Mouse (Mus musculus) embryonic facial prominence, embryonic 12.5 days (tissue): ENCODE results near the gene N6amt1. TPM values are rescaled to one million over a fixed set of nuclear protein-coding genes. Genes with fewer than 3 reads are reported as not detected.
A peak's percentile ranks its signal among the peaks of the same experiment; 100 is the strongest.

Source experiments
- ATAC-seq: fragments of 200-750 bp; cut with Nextera tagmentation; 2 replicates; pipeline ENCODE4 v1.8.0; 2017; ENCODE audit not compliant: insufficient number of reproducible peaks, insufficient read depth, low FRiP score, low TSS enrichment
- H3K27ac ChIP-seq: fragments of 300-500 bp; sonication (generic); 2 replicates; pipeline ENCODE4 v1.5.1; 2016; ENCODE audit warnings: mild to moderate bottlenecking
- H3K27me3 ChIP-seq: fragments of 300-500 bp; sonication (generic); 2 replicates; pipeline ENCODE4 v1.6.1; 2016; ENCODE audit warnings: mild to moderate bottlenecking, moderate library complexity
- H3K36me3 ChIP-seq: fragments of 300-500 bp; sonication (generic); 2 replicates; pipeline ENCODE4 v1.6.1; 2016; ENCODE audit warnings: mild to moderate bottlenecking
- H3K4me1 ChIP-seq: fragments of 300-500 bp; sonication (generic); 2 replicates; pipeline ENCODE4 v1.6.1; 2016
- H3K4me2 ChIP-seq: fragments of 300-500 bp; sonication (generic); replicated peaks from 2 replicates; pipeline ENCODE4 v1.6.1; 2016; ENCODE audit warnings: mild to moderate bottlenecking, moderate library complexity
- H3K4me3 ChIP-seq: fragments of 300-500 bp; sonication (generic); 2 replicates; pipeline ENCODE4 v1.5.1; 2016; ENCODE audit warnings: mild to moderate bottlenecking
- H3K9ac ChIP-seq: fragments of 300-500 bp; sonication (generic); 2 replicates; pipeline ENCODE4 v1.6.1; 2016; ENCODE audit warnings: mild to moderate bottlenecking, moderate library complexity
- H3K9me3 ChIP-seq: fragments of 300-500 bp; sonication (generic); 2 replicates; pipeline ENCODE4 v1.6.1; 2016; ENCODE audit warnings: mild to moderate bottlenecking, moderate library complexity
- WGBS: fragments of 180-500 bp; shearing (Covaris S2); methylation state at CpG from one replicate; pipeline ENCODE4 v1.1.7; 2016; 5-methylcytosine and 5-hydroxymethylcytosine counted together
- polyA plus RNA-seq: library from polyadenylated mRNA; unstranded; fragments of >200 nt; fragmentation: Nextera tagmentation; extraction: Ambion mirVana; gene quantifications from 2 replicates; pipeline ENCODE4 v1.2.1, GENCODE M21; 2016

Gene N6amt1
- 22.1 and 22.7 TPM in 2 replicates for polyA plus RNA-seq

GRCm38 (mm10) chr16:87354075-87354583 lies at the start of gene N6amt1:
N6amt1 (plus strand) TSS chr16:87354185.
- H3K9ac ChIP-seq: peak within 1 kb of the TSS; percentile 74
- no peaks in the 10 kb centered on the region for H3K4me1 ChIP-seq
- under 1% methylated on average over 48 of the region's 48 CpGs for WGBS

DNA sequence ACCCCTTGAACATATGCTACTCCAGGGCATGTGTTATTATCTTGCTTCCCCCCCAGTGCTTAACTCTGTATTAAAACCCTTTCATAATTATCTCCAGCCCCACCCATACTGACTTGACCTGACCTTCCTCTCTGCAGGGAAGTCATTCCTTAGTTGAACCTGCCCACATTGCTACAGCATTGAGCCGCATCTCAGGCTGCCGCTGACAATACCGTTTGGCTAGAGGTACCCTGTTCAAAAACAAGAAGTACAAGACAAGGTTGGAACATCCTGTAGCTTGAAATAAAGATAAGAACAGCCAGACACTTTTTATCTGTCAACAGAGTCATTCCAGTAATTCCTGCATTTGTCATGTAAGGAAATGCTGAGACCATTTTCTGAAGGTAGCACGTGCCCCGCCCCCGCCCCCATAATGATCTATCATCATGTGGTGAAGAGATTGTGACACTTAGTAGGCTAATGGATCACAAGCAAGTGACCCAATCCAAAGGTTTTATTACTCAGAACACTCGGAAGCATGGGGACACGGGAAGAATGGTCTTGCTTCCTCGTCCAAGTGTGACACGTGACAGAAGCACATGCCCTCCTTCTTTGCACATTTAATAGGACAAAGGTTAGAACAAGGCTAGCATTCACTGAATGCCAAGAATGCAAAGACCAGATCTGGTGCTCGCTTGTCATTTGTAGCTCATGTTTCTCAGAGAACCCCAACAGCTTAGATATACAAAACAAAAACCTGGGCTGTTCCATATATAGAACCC lies 48.6 kb upstream of the N6amt1 start:
- ATAC-seq: no peak
- Histone ChIP-seq H3K9me3 (no peaks in the 10 kb centered on the region), H3K9ac (no peak overlapping the region), H3K36me3 (no peaks in the 10 kb centered on the region), H3K27me3 (no peaks in the 10 kb centered on the region), H3K4me2 (no peak overlapping the region), H3K4me1 (no peaks in the 10 kb centered on the region), H3K27ac (no peak overlapping the region), H3K4me3 (no peak overlapping the region)
- WGBS: 85% methylated on average over 11 of the region's 11 CpGs

More at GRCm38 (mm10) chr16:87354075-87354583, at the start of gene N6amt1:
- H3K36me3 ChIP-seq: peaks cover 7% of the 10 kb centered on the region
- H3K27ac ChIP-seq: peak within 1 kb of the TSS; percentile 91
- H3K4me2 ChIP-seq: peak within 1 kb of the TSS; percentile 48
- ATAC-seq: peak; percentile 98
- no peaks in the 10 kb centered on the region for H3K9me3 ChIP-seq
- peak within 1 kb of the TSS; percentile 72 for H3K4me3 ChIP-seq
- H3K27me3 ChIP-seq: no peaks in the 10 kb centered on the region

DNA sequence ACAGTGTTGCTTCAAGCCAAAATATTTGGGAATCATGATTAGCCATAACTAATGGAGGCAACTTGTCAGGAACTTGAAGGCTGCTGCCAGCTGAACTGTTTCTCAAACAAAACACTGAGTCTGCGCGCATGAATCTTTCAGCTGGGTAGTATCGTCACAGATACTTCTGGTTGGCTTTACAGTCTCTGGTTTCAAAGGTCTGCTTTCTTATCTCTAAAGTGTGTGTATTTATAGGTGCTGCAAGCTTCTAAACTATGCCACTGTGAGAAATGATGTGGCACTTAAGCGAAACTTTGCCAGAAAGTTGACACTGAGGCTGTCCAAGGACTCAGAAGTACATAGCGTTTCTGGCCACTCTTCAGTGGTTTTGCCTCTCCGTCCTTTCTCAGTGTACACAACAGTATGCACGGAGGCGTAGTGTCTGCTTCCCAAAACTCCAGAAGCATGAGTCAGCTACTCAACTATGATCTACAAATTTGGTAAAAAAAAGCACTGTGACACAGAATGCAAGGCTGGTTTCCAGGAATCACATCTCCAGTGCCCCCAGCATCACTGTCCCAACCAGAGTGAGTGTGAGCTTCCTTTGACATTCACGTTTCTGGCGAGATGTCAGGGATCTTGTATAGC lies 46.8 kb upstream of the N6amt1 start:
- no peaks in the 10 kb centered on the region for H3K27me3 ChIP-seq
- no peaks in the 10 kb centered on the region for H3K9me3 ChIP-seq
- no peak overlapping the region for H3K27ac ChIP-seq
- no peaks in the 10 kb centered on the region for H3K36me3 ChIP-seq
- H3K4me1 ChIP-seq: no peaks in the 10 kb centered on the region
- ATAC-seq: no peak
- no peak overlapping the region for H3K4me3 ChIP-seq
- 75% methylated on average over 10 of the region's 10 CpGs for WGBS
- no peak overlapping the region for H3K4me2 ChIP-seq
- no peak overlapping the region for H3K9ac ChIP-seq

GRCm38 (mm10) chr16:87310659-87311058 lies 43.3 kb upstream of the N6amt1 start:
- H3K9me3 ChIP-seq: no peaks in the 10 kb centered on the region
- no peaks in the 10 kb centered on the region for H3K4me1 ChIP-seq
- no peak overlapping the region for H3K9ac ChIP-seq
- no peak overlapping the region for H3K4me2 ChIP-seq
- no peaks in the 10 kb centered on the region for H3K36me3 ChIP-seq
- ATAC-seq: no peak
- no peak overlapping the region for H3K27ac ChIP-seq
- no peak overlapping the region for H3K4me3 ChIP-seq
- 85% methylated on average over 4 of the region's 4 CpGs for WGBS
- no peaks in the 10 kb centered on the region for H3K27me3 ChIP-seq

- 76% methylated on average over 5 of the region's 5 CpGs for WGBS
- H3K27ac ChIP-seq: no peak overlapping the region
- no peak overlapping the region for H3K4me2 ChIP-seq
- no peaks in the 10 kb centered on the region for H3K4me1 ChIP-seq
- no peaks in the 10 kb centered on the region for H3K9me3 ChIP-seq
- H3K36me3 ChIP-seq: no peaks in the 10 kb centered on the region
- no peaks in the 10 kb centered on the region for H3K27me3 ChIP-seq
- no peak overlapping the region for H3K4me3 ChIP-seq
- no peak for ATAC-seq
- no peak overlapping the region for H3K9ac ChIP-seq
These were observed 35.7 kb upstream of the N6amt1 start for GRCm38 (mm10) chr16:87318200-87318811.

- Histone ChIP-seq H3K27me3 (no peaks in the 10 kb centered on the region), H3K4me3 (no peak overlapping the region), H3K9ac (no peak overlapping the region), H3K4me1 (no peaks in the 10 kb centered on the region), H3K36me3 (no peaks in the 10 kb centered on the region), H3K27ac (no peak overlapping the region), H3K4me2 (no peak overlapping the region), H3K9me3 (no peaks in the 10 kb centered on the region)
- 65% methylated on average over 5 of the region's 5 CpGs for whole genome bisulfite sequencing
- no peak for ATAC-seq
These were observed 35.0 kb upstream of the N6amt1 start for GRCm38 (mm10) chr16:87318998-87319397.

GRCm38 (mm10) chr16:87319541-87320251 lies 34.3 kb upstream of the N6amt1 start:
- H3K4me3 ChIP-seq: no peak overlapping the region
- no peak for ATAC-seq
- 48% methylated on average over 5 of the region's 5 CpGs for WGBS
- H3K4me2 ChIP-seq: no peak overlapping the region
- 0 out of 2 replicates have a peak overlapping the region, but pooled peaks have one; percentile 18 for H3K27ac ChIP-seq
- H3K9me3 ChIP-seq: no peaks in the 10 kb centered on the region
- H3K27me3 ChIP-seq: no peaks in the 10 kb centered on the region
- no peaks in the 10 kb centered on the region for H3K4me1 ChIP-seq
- H3K36me3 ChIP-seq: no peaks in the 10 kb centered on the region
- H3K9ac ChIP-seq: no peak overlapping the region

DNA sequence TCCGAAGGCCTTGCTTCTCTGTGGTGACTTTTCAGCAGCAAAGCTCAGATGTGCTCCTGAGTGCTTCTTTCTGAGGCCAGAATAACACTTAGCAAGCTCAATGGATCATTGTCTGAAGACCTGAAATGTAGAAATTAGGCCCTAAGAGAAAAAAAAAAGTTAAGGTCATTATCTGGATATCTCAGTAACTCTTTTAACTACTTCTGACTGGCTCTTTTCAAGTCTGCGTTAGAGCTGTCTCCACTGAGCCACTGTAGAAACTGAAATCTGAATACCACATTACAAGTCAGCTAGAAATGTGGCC lies 33.8 kb upstream of the N6amt1 start:
- Histone ChIP-seq H3K9ac (no peak overlapping the region), H3K4me2 (no peak overlapping the region), H3K4me1 (no peaks in the 10 kb centered on the region), H3K9me3 (no peaks in the 10 kb centered on the region), H3K27me3 (no peaks in the 10 kb centered on the region), H3K36me3 (no peaks in the 10 kb centered on the region), H3K4me3 (no peak overlapping the region), H3K27ac (0 out of 2 replicates have a peak overlapping the region, but pooled peaks have one; percentile 18)
- WGBS: 36% methylated on average over 2 of the region's 2 CpGs
- ATAC-seq: 0 out of 2 replicates have a peak, but pooled peaks have one; percentile 35

GRCm38 (mm10) chr16:87324571-87324970 lies 29.4 kb upstream of the N6amt1 start:
- ATAC-seq: no peak
- H3K27ac ChIP-seq: no peak overlapping the region
- no peak overlapping the region for H3K9ac ChIP-seq
- H3K4me3 ChIP-seq: no peak overlapping the region
- H3K36me3 ChIP-seq: no peaks in the 10 kb centered on the region
- no peaks in the 10 kb centered on the region for H3K27me3 ChIP-seq
- H3K4me2 ChIP-seq: no peak overlapping the region
- H3K9me3 ChIP-seq: no peaks in the 10 kb centered on the region
- 53% methylated on average over 5 of the region's 5 CpGs for WGBS
- H3K4me1 ChIP-seq: no peaks in the 10 kb centered on the region

GRCm38 (mm10) chr16:87329986-87330385 lies 24.0 kb upstream of the N6amt1 start:
- Histone ChIP-seq H3K9ac (no peak overlapping the region), H3K4me3 (no peak overlapping the region), H3K4me1 (no peaks in the 10 kb centered on the region), H3K27me3 (no peaks in the 10 kb centered on the region), H3K27ac (no peak overlapping the region), H3K9me3 (no peaks in the 10 kb centered on the region), H3K4me2 (no peak overlapping the region), H3K36me3 (no peaks in the 10 kb centered on the region)
- WGBS: 93% methylated on average over 3 of the region's 3 CpGs
- no peak for ATAC-seq

DNA sequence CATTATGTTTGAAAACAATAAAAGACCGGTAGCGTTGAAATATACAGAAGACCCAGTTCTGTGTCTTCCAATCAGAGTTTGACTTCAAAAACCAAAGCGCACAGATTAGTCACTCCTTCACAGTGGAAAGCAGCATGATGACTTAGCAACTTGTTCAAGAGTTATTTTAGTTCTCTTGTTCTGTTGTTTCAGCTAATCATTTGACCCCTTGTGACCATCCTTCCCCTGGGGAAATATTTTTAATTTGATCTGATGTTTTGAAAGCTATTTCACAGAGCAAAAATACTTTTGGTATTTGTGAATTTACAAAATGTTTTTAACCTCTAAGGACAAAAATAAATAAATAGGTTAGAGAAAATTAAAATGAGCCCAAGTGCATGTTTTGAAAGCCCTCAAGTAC lies 19.2 kb upstream of the N6amt1 start:
- Histone ChIP-seq H3K4me1 (no peaks in the 10 kb centered on the region), H3K27me3 (no peaks in the 10 kb centered on the region), H3K27ac (no peak overlapping the region), H3K4me2 (no peak overlapping the region), H3K9ac (no peak overlapping the region), H3K4me3 (no peak overlapping the region), H3K9me3 (no peaks in the 10 kb centered on the region), H3K36me3 (no peaks in the 10 kb centered on the region)
- no peak for ATAC-seq
- 89% methylated on average over 3 of the region's 3 CpGs for WGBS
